In the genomic region with DNA sequence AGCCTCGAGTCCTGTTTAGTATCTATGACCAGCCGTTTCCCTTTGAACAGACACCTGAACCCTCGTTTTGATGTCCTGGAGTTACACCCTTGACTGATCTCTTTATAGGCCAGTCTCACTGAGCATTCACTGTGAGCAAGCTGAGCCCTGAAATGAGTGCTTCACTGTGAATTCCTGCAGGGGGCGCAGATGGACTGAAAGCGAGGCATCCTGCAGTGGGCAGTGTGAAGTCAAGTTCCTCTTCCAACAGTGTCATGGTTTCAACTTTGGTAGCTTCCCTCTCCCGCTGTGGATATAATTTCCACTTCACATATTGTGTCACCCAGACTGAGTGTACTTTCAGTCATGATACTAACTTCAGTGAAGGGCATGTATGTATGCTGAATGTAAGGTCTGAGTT, we compare ENCODE assay signal across 7 mouse cellular contexts.
DNase-seq lines count a peak whose midpoint lies in the region; ATAC-seq and TF ChIP-seq lines count a peak whose summit lies in the region.

No protein-coding gene starts in this region.

- no peaks in the 10 kb centered on the region for H3K27me3 ChIP-seq in intestine, embryonic 16.5 days (replicated peaks; ENCODE audit: control insufficient read depth, insufficient read depth, low read length)
- no peaks in the 10 kb centered on the region for H3K27me3 ChIP-seq in midbrain, embryonic 13.5 days
- H3K27me3 ChIP-seq in small intestine, adult 2 months (ENCODE audit: control insufficient read depth, insufficient read depth, low read length): no peaks in the 10 kb centered on the region

- 23% methylated on average over 6 of the region's 6 CpGs for WGBS in intestine, embryonic 16.5 days
- 19% methylated on average over 6 of the region's 6 CpGs for WGBS in midbrain, embryonic 13.5 days
- WGBS in small intestine, adult 2 months: 7% methylated on average over 6 of the region's 6 CpGs

- no peaks in the 10 kb centered on the region for H3K36me3 ChIP-seq in intestine, embryonic 16.5 days (ENCODE audit: control insufficient read depth, insufficient read depth, low read length)
- H3K36me3 ChIP-seq in midbrain, embryonic 13.5 days: no peaks in the 10 kb centered on the region
- no peaks in the 10 kb centered on the region for H3K36me3 ChIP-seq in small intestine, adult 2 months (ENCODE audit: control insufficient read depth, insufficient read depth, low read length)

- H3K4me1 ChIP-seq in intestine, embryonic 16.5 days (ENCODE audit: control insufficient read depth, insufficient read depth, low read length): 0 out of 2 replicates have a peak, but pooled peaks cover 4% of the 10 kb centered on the region
- H3K4me1 ChIP-seq in midbrain, embryonic 13.5 days (replicated peaks): no peaks in the 10 kb centered on the region
- H3K4me1 ChIP-seq in small intestine, adult 2 months (ENCODE audit: control insufficient read depth, insufficient read depth, insufficient read length, low read length): no peaks in the 10 kb centered on the region

- no peak overlapping the region for H3K4me2 ChIP-seq in intestine, embryonic 16.5 days (ENCODE audit: low read depth, low read length)
- no peak overlapping the region for H3K4me2 ChIP-seq in midbrain, embryonic 13.5 days (replicated peaks)

- peak; percentile 86 for ATAC-seq in intestine, embryonic 16.5 days
- ATAC-seq in midbrain, embryonic 13.5 days: peak; percentile 60; the same call in 1 of the 2 replicates

- H3K4me3 ChIP-seq in intestine, embryonic 16.5 days (ENCODE audit: low read length): no peak overlapping the region
- H3K4me3 ChIP-seq in midbrain, embryonic 13.5 days (replicated peaks): no peak overlapping the region
- H3K4me3 ChIP-seq in small intestine, adult 2 months (ENCODE audit: low read depth, low read length): no peak overlapping the region

- H3K9me3 ChIP-seq in intestine, embryonic 16.5 days (ENCODE audit: control insufficient read depth, low read length): no peaks in the 10 kb centered on the region
- H3K9me3 ChIP-seq in midbrain, embryonic 13.5 days: no peaks in the 10 kb centered on the region

- intact Hi-C loops in left cerebral cortex, postnatal 25 days (cut with DNase I): loop anchor here (2.0 kb wide), 1 partner anchor 201 kb away; no protein-coding TSS in a partner anchor

- H3K9ac ChIP-seq in intestine, embryonic 16.5 days (ENCODE audit: low read depth, low read length): no peak overlapping the region
- H3K9ac ChIP-seq in midbrain, embryonic 13.5 days (replicated peaks): no peak overlapping the region

- DNase-seq in ZHBTc4 (ENCODE audit: low read depth, low spot score): peak; percentile 76
- DNase-seq in cerebellum, postnatal 25 days: peak; percentile 55 to 75
- DNase-seq in gastrocnemius, adult 8-10 months (ENCODE audit: low spot score in 2 of 2): peak; percentile 43 to 58
- DNase-seq in left cerebral cortex, postnatal 25 days (ENCODE audit: low spot score in 2 of 2): peak; percentile 50 to 71

- no peak overlapping the region for H3K27ac ChIP-seq in intestine, embryonic 16.5 days (ENCODE audit: low read length)
- no peak overlapping the region for H3K27ac ChIP-seq in midbrain, embryonic 13.5 days
- no peak overlapping the region for H3K27ac ChIP-seq in small intestine, adult 2 months (ENCODE audit: insufficient read depth, low read depth, low read length)

- no peak for TF ChIP-seq POLR2A in small intestine, adult 2 months (IDR thresholded peaks at IDR 0.05; ENCODE audit: low read depth, low read length)

- TF ChIP-seq CTCF in small intestine, adult 2 months (IDR thresholded peaks at IDR 0.05; ENCODE audit: extremely low read depth, insufficient read length, insufficient replicate concordance, low read depth, low read length): peak; percentile 94
